Mouse (Mus musculus) liver, postnatal 0 days (tissue): Measurements from ENCODE around the gene Prkd1. TPM values are rescaled to one million over a fixed set of nuclear protein-coding genes. Genes with fewer than 3 reads are reported as not detected.

Experiments
- ATAC-seq: fragments of 200-750 bp; cut with Nextera tagmentation; 2 replicates; pipeline ENCODE4 v1.8.0; 2017; ENCODE audit warnings: mild to moderate bottlenecking, moderate library complexity
- DNase-seq: peaks from one replicate; pipeline ENCODE4 v3.0.0-alpha.2; 2016
- H3K27ac ChIP-seq: fragments of 300-500 bp; sonication (generic); 2 replicates; pipeline ENCODE4 v1.5.1; 2014; ENCODE audit warnings: antibody characterized with exemption, moderate library complexity, mild to moderate bottlenecking, low read depth
- H3K27me3 ChIP-seq: fragments of 300-500 bp; sonication (generic); 2 replicates; pipeline ENCODE4 v1.6.1; 2014; ENCODE audit warnings: low read length, control low read depth, mixed read lengths; ENCODE audit not compliant: insufficient read depth
- H3K36me3 ChIP-seq: fragments of 300-500 bp; sonication (generic); replicated peaks from 2 replicates; pipeline ENCODE4 v1.6.1; 2014; ENCODE audit warnings: mild to moderate bottlenecking, control low read depth, low read length, moderate library complexity, mixed read lengths; ENCODE audit not compliant: insufficient read depth
- H3K4me1 ChIP-seq: fragments of 300-500 bp; sonication (generic); 2 replicates; pipeline ENCODE4 v1.6.1; 2014; ENCODE audit warnings: antibody characterized with exemption, mild to moderate bottlenecking, control low read depth; ENCODE audit not compliant: insufficient read depth
- H3K4me2 ChIP-seq: fragments of 300-500 bp; sonication (generic); 2 replicates; pipeline ENCODE4 v1.6.1; 2014; ENCODE audit warnings: low read depth, mild to moderate bottlenecking, low read length, moderate library complexity, mixed read lengths
- H3K4me3 ChIP-seq: fragments of 300-500 bp; sonication (generic); 2 replicates; pipeline ENCODE4 v1.5.1; 2014; ENCODE audit warnings: low read depth, low read length
- H3K9ac ChIP-seq: fragments of 300-500 bp; sonication (generic); replicated peaks from 2 replicates; pipeline ENCODE4 v1.6.1; 2014; ENCODE audit warnings: mild to moderate bottlenecking, moderate library complexity
- H3K9me3 ChIP-seq: fragments of 300-500 bp; sonication (generic); 2 replicates; pipeline ENCODE4 v1.6.1; 2016; ENCODE audit warnings: mild to moderate bottlenecking, control low read depth, low read length, mixed read lengths
- CTCF ChIP-seq: sonication (generic); IDR thresholded peaks from 2 replicates; pipeline ENCODE4 v1.5.1; 2016; ENCODE audit warnings: antibody characterized with exemption, low read depth
- EP300 ChIP-seq: IDR thresholded peaks from 2 replicates; pipeline ENCODE4 v1.6.1; 2016; ENCODE audit warnings: antibody characterized with exemption, low read depth, mild to moderate bottlenecking
- WGBS: fragments of 180-500 bp; shearing (Covaris S2); extraction: QIAGEN DNeasy Blood & Tissue Kit; methylation state at CpG from one replicate; pipeline ENCODE4 v1.1.7; 2014; ENCODE audit not compliant: insufficient replicate concordance; 5-methylcytosine and 5-hydroxymethylcytosine counted together
- polyA plus RNA-seq: library from polyadenylated mRNA; unstranded; fragments of >200 nt; fragmentation: Nextera tagmentation; extraction: Ambion mirVana; gene quantifications from 2 replicates; pipeline ENCODE4 v1.2.1, GENCODE M21; 2015

The Prkd1 gene
- polyA plus RNA-seq, 1 experiment from 2014 or later: 0.09 TPM

GRCm38 (mm10) chr12:50546394-50546793, 102.5 kb downstream of the Prkd1 start:
- H3K27me3 ChIP-seq: no peaks in the 10 kb centered on the region
- H3K27ac ChIP-seq: no peak overlapping the region
- no peaks in the 10 kb centered on the region for H3K4me1 ChIP-seq
- H3K4me3 ChIP-seq: no peak overlapping the region
- no peaks in the 10 kb centered on the region for H3K9me3 ChIP-seq
- H3K4me2 ChIP-seq: no peak overlapping the region
- no peaks in the 10 kb centered on the region for H3K36me3 ChIP-seq
- DNase-seq: no peak
- TF ChIP-seq CTCF (no peak), EP300 (no peak)
- WGBS: 75% methylated on average over 5 of the region's 5 CpGs
- ATAC-seq: no peak
- H3K9ac ChIP-seq: no peak overlapping the region

- TF ChIP-seq EP300 (no peak), CTCF (no peak)
- DNase-seq: no peak
- 61% methylated on average over 5 of the region's 5 CpGs for WGBS
- Histone ChIP-seq H3K4me2 (no peak overlapping the region), H3K36me3 (no peaks in the 10 kb centered on the region), H3K9me3 (no peaks in the 10 kb centered on the region), H3K9ac (no peak overlapping the region), H3K4me1 (no peaks in the 10 kb centered on the region), H3K27ac (no peak overlapping the region), H3K27me3 (no peaks in the 10 kb centered on the region), H3K4me3 (no peak overlapping the region)
- no peak for ATAC-seq
Observed at GRCm38 (mm10) chr12:50545610-50545919, 103.3 kb downstream of the Prkd1 start.

- Histone ChIP-seq H3K4me1 (no peaks in the 10 kb centered on the region), H3K9me3 (no peaks in the 10 kb centered on the region), H3K27ac (no peak overlapping the region), H3K4me2 (no peak overlapping the region), H3K36me3 (no peaks in the 10 kb centered on the region), H3K27me3 (no peaks in the 10 kb centered on the region), H3K4me3 (no peak overlapping the region), H3K9ac (no peak overlapping the region)
- ATAC-seq (0 out of 2 replicates have a peak, but pooled peaks have one; percentile 41), DNase-seq (no peak)
- 42% methylated on average over 8 of the region's 8 CpGs for WGBS
- no peak for TF ChIP-seq CTCF
- no peak for TF ChIP-seq EP300
Observed at GRCm38 (mm10) chr12:50544855-50545609, 103.9 kb downstream of the Prkd1 start.

GRCm38 (mm10) chr12:50540793-50541192, 108.1 kb downstream of the Prkd1 start:
- Histone ChIP-seq H3K9me3 (no peaks in the 10 kb centered on the region), H3K4me3 (no peak overlapping the region), H3K4me1 (no peaks in the 10 kb centered on the region), H3K4me2 (no peak overlapping the region), H3K9ac (no peak overlapping the region), H3K27me3 (no peaks in the 10 kb centered on the region), H3K36me3 (no peaks in the 10 kb centered on the region), H3K27ac (no peak overlapping the region)
- no peak for DNase-seq
- ATAC-seq: no peak
- 83% methylated on average over 5 of the region's 5 CpGs for WGBS
- TF ChIP-seq EP300 (no peak), CTCF (no peak)

GRCm38 (mm10) chr12:50538296-50538965, 110.5 kb downstream of the Prkd1 start:
- Histone ChIP-seq H3K4me3 (no peak overlapping the region), H3K27me3 (no peaks in the 10 kb centered on the region), H3K9me3 (no peaks in the 10 kb centered on the region), H3K4me2 (no peak overlapping the region), H3K9ac (no peak overlapping the region), H3K4me1 (no peaks in the 10 kb centered on the region), H3K27ac (no peak overlapping the region), H3K36me3 (no peaks in the 10 kb centered on the region)
- WGBS: 76% methylated on average over 3 of the region's 3 CpGs
- TF ChIP-seq EP300: no peak
- no peak for TF ChIP-seq CTCF
- ATAC-seq (no peak), DNase-seq (no peak)

GRCm38 (mm10) chr12:50537761-50538160, 111.1 kb downstream of the Prkd1 start:
- Histone ChIP-seq H3K9me3 (no peaks in the 10 kb centered on the region), H3K4me3 (no peak overlapping the region), H3K27me3 (no peaks in the 10 kb centered on the region), H3K4me2 (no peak overlapping the region), H3K36me3 (no peaks in the 10 kb centered on the region), H3K27ac (no peak overlapping the region), H3K4me1 (no peaks in the 10 kb centered on the region), H3K9ac (no peak overlapping the region)
- 64% methylated on average over 2 of the region's 2 CpGs for WGBS
- ATAC-seq (no peak), DNase-seq (no peak)
- TF ChIP-seq CTCF: no peak
- TF ChIP-seq EP300: no peak
